Mouse (Mus musculus): ENCODE results near the gene Gpr149. TPM values are rescaled to one million over a fixed set of nuclear protein-coding genes. Genes with fewer than 3 reads are reported as not detected.
A peak's percentile ranks its signal among the peaks of the same experiment; 100 is the strongest.

Gene Gpr149
- not detected in 2 replicates for polyA plus RNA-seq (2015; fragmentation: Nextera tagmentation; extraction: Ambion mirVana)

DNA sequence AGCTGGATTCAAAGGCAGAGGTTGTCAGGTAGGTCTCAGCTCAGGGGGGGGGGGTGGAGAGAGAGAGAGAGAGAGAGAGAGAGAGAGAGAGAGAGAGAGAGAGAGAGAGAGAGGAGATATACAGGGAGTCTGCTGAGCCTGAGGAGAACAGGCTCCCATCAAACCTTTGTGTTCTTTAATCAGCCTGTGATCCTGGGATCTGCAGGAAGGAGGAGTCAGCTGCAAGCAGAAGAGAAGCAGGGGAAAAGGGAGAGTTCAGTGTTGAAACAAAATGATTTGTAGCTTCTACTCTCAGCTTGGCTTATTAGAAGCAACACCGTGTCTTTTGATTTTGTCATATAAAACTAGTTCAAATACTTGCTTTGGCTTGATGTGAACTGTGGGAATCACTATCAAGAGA lies at the start of gene Gpr149:
Gene Gpr149 (minus strand): TSS at position 168 of the 400 bp plus-strand sequence.
- H3K4me2 ChIP-seq = peak within 1 kb of the TSS; percentile 78
- H3K27me3 ChIP-seq (replicated peaks) = peaks cover 38% of the 10 kb centered on the region
- H3K9me3 ChIP-seq = no peaks in the 10 kb centered on the region
- H3K4me1 ChIP-seq = peaks cover 15% of the 10 kb centered on the region
- peak within 1 kb of the TSS; percentile 49 for H3K4me3 ChIP-seq
- 64% methylated on average over 1 of the region's 1 CpGs for WGBS
- H3K9ac ChIP-seq = no peak within 1 kb of the TSS
- ATAC-seq (ENCODE audit: extremely low read depth, insufficient number of reproducible peaks, low FRiP score, low TSS enrichment) = no peak
- H3K36me3 ChIP-seq = no peaks in the 10 kb centered on the region
- no peak within 1 kb of the TSS for H3K27ac ChIP-seq (replicated peaks)

DNA sequence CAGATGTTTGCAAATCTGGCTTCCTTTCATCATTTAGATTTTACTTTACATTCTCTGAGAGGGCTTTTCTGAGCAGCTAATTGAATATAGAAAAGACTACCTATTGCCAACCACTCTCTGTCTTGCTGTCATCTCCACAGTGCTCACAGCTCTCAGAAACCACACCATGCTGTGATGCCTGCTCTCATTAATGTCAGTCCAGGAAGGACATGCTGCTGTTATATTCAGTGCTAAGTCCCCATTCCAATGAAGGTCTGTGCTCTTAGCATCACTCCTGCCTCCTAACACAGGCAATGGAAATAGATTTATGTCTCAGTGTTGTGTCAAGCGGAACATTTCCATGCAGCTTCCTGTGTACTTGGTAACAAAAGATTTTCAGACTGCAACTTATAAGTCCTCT lies 45.6 kb upstream of the Gpr149 start:
- ATAC-seq (ENCODE audit: extremely low read depth, insufficient number of reproducible peaks, low FRiP score, low TSS enrichment) = no peak
- no peak overlapping the region for H3K4me3 ChIP-seq
- H3K27me3 ChIP-seq (replicated peaks) = no peaks in the 10 kb centered on the region
- H3K9me3 ChIP-seq = no peaks in the 10 kb centered on the region
- H3K4me2 ChIP-seq = no peak overlapping the region
- H3K4me1 ChIP-seq = no peaks in the 10 kb centered on the region
- H3K9ac ChIP-seq = no peak overlapping the region
- H3K36me3 ChIP-seq = no peaks in the 10 kb centered on the region
- H3K27ac ChIP-seq (replicated peaks) = no peak overlapping the region
- WGBS = 78% methylated on average over 1 of the region's 1 CpGs

DNA sequence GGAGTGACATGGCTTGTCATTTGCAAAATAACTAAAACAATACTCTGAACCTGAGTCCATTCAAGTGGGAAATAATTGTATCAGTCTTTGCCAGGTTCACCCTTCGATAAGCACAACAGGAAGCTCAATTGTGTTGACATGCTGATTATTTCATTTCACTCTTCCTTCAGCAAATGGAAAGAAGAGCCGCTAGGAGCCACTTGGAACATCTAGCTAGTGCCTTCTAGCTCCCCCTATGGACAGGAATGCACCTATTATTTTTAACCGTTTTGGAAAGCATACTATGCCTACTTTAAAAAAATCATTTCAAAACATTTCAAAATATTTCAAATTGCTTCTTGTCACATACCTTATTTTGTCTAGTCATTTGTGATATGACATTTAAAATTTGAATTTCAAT lies 5.9 kb upstream of the Gpr149 start:
- no peak overlapping the region for H3K4me2 ChIP-seq
- ATAC-seq (ENCODE audit: extremely low read depth, insufficient number of reproducible peaks, low FRiP score, low TSS enrichment) = no peak
- no peak overlapping the region for H3K27ac ChIP-seq (replicated peaks)
- H3K36me3 ChIP-seq = no peaks in the 10 kb centered on the region
- no peaks in the 10 kb centered on the region for H3K27me3 ChIP-seq (replicated peaks)
- H3K9ac ChIP-seq = no peak overlapping the region
- WGBS = 56% methylated on average over 3 of the region's 3 CpGs
- H3K9me3 ChIP-seq = no peaks in the 10 kb centered on the region
- no peaks in the 10 kb centered on the region for H3K4me1 ChIP-seq
- H3K4me3 ChIP-seq = no peak overlapping the region

- no peaks in the 10 kb centered on the region for H3K9me3 ChIP-seq
- H3K36me3 ChIP-seq = no peaks in the 10 kb centered on the region
- 73% methylated on average over 2 of the region's 2 CpGs for WGBS
- no peak overlapping the region for H3K4me2 ChIP-seq
- H3K27me3 ChIP-seq (replicated peaks) = peaks cover 38% of the 10 kb centered on the region
- H3K27ac ChIP-seq (replicated peaks) = no peak overlapping the region
- H3K9ac ChIP-seq = no peak overlapping the region
- ATAC-seq (ENCODE audit: extremely low read depth, insufficient number of reproducible peaks, low FRiP score, low TSS enrichment) = no peak
- no peak overlapping the region for H3K4me3 ChIP-seq
- H3K4me1 ChIP-seq = peaks cover 15% of the 10 kb centered on the region
Measured at GRCm38 (mm10) chr3:62605931-62606330, 991 bp upstream of the Gpr149 start.

GRCm38 (mm10) chr3:62604047-62604391 lies 921 bp downstream of the Gpr149 start:
- 16% methylated on average over 10 of the region's 10 CpGs for WGBS
- Histone ChIP-seq H3K36me3 (no peaks in the 10 kb centered on the region), H3K9ac (no peak overlapping the region), H3K4me3 (peak overlapping the region; percentile 49), H3K4me1 (peaks cover 15% of the 10 kb centered on the region), H3K9me3 (no peaks in the 10 kb centered on the region), H3K27ac (replicated peaks) (no peak overlapping the region), H3K27me3 (replicated peaks) (peaks cover 38% of the 10 kb centered on the region), H3K4me2 (peak overlapping the region; percentile 78)
- ATAC-seq (ENCODE audit: extremely low read depth, insufficient number of reproducible peaks, low FRiP score, low TSS enrichment) = no peak

DNA sequence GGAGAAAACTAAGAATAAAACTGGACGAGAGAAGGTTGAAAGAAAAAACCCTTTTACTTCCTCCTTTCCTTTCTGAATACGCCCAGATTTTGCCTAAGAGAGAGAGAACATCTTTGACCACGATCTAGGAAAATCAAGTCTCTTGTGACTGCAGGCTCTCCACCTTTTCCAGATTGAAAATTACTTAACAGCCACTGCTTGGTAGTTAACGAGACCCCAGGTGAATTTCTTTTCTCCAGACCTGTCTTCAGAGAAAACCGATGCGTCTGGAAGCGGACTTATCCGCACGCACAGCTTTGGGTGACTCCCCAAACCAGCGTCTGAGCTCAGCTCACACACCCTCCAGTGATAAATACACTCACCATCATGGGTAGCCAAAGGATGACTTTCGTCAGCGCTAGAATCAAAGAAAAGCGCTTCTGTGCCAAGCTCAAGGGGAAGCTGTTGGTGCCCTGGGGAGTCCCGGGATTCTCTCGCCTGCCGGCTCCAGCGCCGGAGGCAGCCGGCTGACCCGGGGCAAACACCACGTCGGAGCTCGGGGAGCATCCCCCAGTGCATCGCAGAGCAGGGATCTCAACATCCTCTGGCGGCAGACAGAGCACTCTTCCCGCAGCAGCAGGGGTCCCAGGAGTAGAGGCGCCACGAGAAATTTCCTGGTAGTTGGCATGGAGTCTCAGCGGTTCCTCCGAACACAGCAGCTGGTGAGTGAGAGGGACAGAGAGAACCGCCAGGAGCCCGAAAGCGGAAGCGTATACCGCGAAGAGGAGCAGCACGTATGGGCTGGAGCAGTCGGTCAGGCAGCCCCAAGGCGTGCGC lies 1.5 kb downstream of the Gpr149 start:
- H3K27me3 ChIP-seq (replicated peaks) = peaks cover 38% of the 10 kb centered on the region
- no peak for ATAC-seq (ENCODE audit: extremely low read depth, insufficient number of reproducible peaks, low FRiP score, low TSS enrichment)
- no peaks in the 10 kb centered on the region for H3K9me3 ChIP-seq
- peak overlapping the region; percentile 78 for H3K4me2 ChIP-seq
- H3K27ac ChIP-seq (replicated peaks) = no peak overlapping the region
- peaks cover 15% of the 10 kb centered on the region for H3K4me1 ChIP-seq
- WGBS = 1% methylated on average over 40 of the region's 40 CpGs
- no peaks in the 10 kb centered on the region for H3K36me3 ChIP-seq
- H3K9ac ChIP-seq = 0 out of 2 replicates have a peak overlapping the region, but pooled peaks have one; percentile 29
- peak overlapping the region; percentile 49 for H3K4me3 ChIP-seq

DNA sequence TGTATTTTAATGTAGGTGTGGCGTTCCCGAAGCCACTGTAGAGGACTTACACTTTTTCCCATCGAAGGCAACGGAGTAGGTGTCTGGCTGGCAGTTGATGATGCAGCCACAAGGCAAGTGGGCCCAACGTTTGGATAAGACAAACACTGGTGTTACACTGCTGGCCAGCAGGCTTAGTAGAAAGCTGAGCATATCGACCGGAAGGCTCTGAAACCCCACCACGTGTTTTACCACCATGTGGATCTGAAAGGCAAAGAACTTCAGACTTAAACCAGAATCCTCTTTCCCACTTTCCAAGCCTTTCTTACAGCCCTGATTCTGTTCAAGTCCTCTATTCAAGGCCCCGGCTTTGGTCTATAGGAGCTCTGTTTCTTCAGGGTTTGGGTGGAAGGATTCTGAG lies 2.5 kb downstream of the Gpr149 start:
- H3K27me3 ChIP-seq (replicated peaks) = peaks cover 38% of the 10 kb centered on the region
- H3K27ac ChIP-seq (replicated peaks) = no peak overlapping the region
- no peak overlapping the region for H3K4me3 ChIP-seq
- H3K4me2 ChIP-seq = peak overlapping the region; percentile 78
- WGBS = 62% methylated on average over 9 of the region's 9 CpGs
- no peaks in the 10 kb centered on the region for H3K9me3 ChIP-seq
- no peaks in the 10 kb centered on the region for H3K36me3 ChIP-seq
- H3K9ac ChIP-seq = no peak overlapping the region
- peaks cover 15% of the 10 kb centered on the region for H3K4me1 ChIP-seq
- no peak for ATAC-seq (ENCODE audit: extremely low read depth, insufficient number of reproducible peaks, low FRiP score, low TSS enrichment)

DNA sequence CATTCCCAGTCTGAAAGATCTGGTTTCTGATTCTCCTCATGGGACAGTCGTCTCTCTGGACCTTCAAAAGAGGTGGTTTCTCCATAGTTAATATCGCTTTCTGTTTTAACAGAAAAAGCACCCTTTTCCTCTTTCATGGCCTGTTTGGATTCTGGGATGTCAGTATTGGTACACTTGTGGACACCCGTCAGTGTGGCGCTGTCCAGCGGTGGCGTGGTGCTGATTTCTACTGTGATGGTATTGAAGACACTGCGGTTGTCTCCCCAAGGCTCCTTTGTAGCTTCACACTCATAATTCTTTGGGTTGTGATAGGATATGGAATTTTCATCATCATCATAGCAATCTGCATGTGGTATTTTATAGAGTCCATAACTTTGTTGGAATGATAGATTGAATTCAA lies 10.1 kb downstream of the Gpr149 start:
- no peak overlapping the region for H3K4me3 ChIP-seq
- no peak for ATAC-seq (ENCODE audit: extremely low read depth, insufficient number of reproducible peaks, low FRiP score, low TSS enrichment)
- no peaks in the 10 kb centered on the region for H3K27me3 ChIP-seq (replicated peaks)
- no peaks in the 10 kb centered on the region for H3K36me3 ChIP-seq
- H3K4me2 ChIP-seq = no peak overlapping the region
- no peak overlapping the region for H3K9ac ChIP-seq
- no peaks in the 10 kb centered on the region for H3K4me1 ChIP-seq
- no peaks in the 10 kb centered on the region for H3K9me3 ChIP-seq
- H3K27ac ChIP-seq (replicated peaks) = no peak overlapping the region
- WGBS = 23% methylated on average over 7 of the region's 7 CpGs

GRCm38 (mm10) chr3:62585072-62585471 lies 19.9 kb downstream of the Gpr149 start:
- no peaks in the 10 kb centered on the region for H3K4me1 ChIP-seq
- H3K9me3 ChIP-seq = no peaks in the 10 kb centered on the region
- H3K36me3 ChIP-seq = no peaks in the 10 kb centered on the region
- H3K4me2 ChIP-seq = no peak overlapping the region
- WGBS = 74% methylated on average over 1 of the region's 1 CpGs
- H3K27ac ChIP-seq (replicated peaks) = no peak overlapping the region
- no peak overlapping the region for H3K4me3 ChIP-seq
- no peaks in the 10 kb centered on the region for H3K27me3 ChIP-seq (replicated peaks)
- no peak for ATAC-seq (ENCODE audit: extremely low read depth, insufficient number of reproducible peaks, low FRiP score, low TSS enrichment)
- no peak overlapping the region for H3K9ac ChIP-seq

DNA sequence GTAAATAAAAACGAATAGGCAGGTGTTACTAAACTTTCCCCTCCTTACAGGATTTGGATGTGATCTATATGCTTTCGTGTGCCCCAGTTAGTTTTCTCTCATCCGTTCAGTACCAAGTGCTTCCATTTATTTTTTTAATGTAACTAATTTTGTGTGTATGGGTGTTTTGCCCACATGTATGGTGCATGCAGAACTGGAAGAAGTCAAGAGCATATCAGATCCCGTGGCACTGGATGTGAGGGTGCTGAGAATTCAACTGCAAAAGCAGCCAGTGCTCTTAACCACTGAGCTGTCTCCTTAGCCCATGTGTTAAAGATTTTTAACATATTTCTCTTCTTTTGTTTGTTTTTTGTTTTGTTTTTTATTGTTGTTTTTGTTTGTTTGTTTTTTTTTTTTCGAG lies 77.3 kb downstream of the Gpr149 start:
- no peaks in the 10 kb centered on the region for H3K9me3 ChIP-seq
- no peak for ATAC-seq (ENCODE audit: extremely low read depth, insufficient number of reproducible peaks, low FRiP score, low TSS enrichment)
- 52% methylated on average over 5 of the region's 5 CpGs for WGBS
- H3K36me3 ChIP-seq = no peaks in the 10 kb centered on the region
- H3K4me3 ChIP-seq = no peak overlapping the region
- H3K27ac ChIP-seq (replicated peaks) = no peak overlapping the region
- no peaks in the 10 kb centered on the region for H3K4me1 ChIP-seq
- no peak overlapping the region for H3K9ac ChIP-seq
- H3K27me3 ChIP-seq (replicated peaks) = no peaks in the 10 kb centered on the region
- no peak overlapping the region for H3K4me2 ChIP-seq

DNA sequence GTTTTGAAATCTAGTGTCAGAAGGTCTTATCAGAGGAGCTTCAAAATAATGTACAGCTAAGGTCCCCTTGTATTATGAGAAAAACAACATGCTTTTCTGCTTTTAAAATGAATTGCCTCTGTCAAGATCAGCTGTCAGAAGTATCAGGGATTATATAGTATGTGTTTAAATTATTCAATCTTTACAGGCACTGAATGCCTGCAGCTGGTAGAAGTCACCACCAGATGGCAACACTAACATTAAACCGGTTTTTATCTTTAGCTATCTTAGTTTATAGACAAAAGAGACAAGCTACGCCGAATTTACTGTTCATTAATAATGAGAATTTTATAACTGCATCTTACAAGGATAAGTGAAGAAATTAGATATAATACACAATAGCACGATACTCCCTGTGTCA lies 77.8 kb downstream of the Gpr149 start:
- Histone ChIP-seq H3K4me2 (no peak overlapping the region), H3K27me3 (replicated peaks) (no peaks in the 10 kb centered on the region), H3K9ac (no peak overlapping the region), H3K4me3 (no peak overlapping the region), H3K4me1 (no peaks in the 10 kb centered on the region), H3K9me3 (no peaks in the 10 kb centered on the region), H3K36me3 (no peaks in the 10 kb centered on the region), H3K27ac (replicated peaks) (no peak overlapping the region)
- WGBS = 41% methylated on average over 4 of the region's 4 CpGs
- no peak for ATAC-seq (ENCODE audit: extremely low read depth, insufficient number of reproducible peaks, low FRiP score, low TSS enrichment)

- ATAC-seq (ENCODE audit: extremely low read depth, insufficient number of reproducible peaks, low FRiP score, low TSS enrichment) = no peak
- Histone ChIP-seq H3K27me3 (replicated peaks) (peaks cover 13% of the 10 kb centered on the region), H3K4me3 (peak overlapping the region; percentile 90), H3K9me3 (no peaks in the 10 kb centered on the region), H3K27ac (replicated peaks) (no peak overlapping the region), H3K36me3 (no peaks in the 10 kb centered on the region), H3K9ac (peak overlapping the region; percentile 38; the same call in 1 of the 2 replicates), H3K4me2 (peak overlapping the region; percentile 78), H3K4me1 (peaks cover 16% of the 10 kb centered on the region)
- WGBS = 45% methylated on average over 5 of the region's 5 CpGs
Measured at GRCm38 (mm10) chr3:62507206-62507647, 97.7 kb downstream of the Gpr149 start.

Measured in heart, embryonic 13.5 days (tissue).